Mouse (Mus musculus) stomach, postnatal 0 days (tissue): ENCODE results near the gene Zfp85.
"Not testable (repeated sequence)": the region's sequence is repeated elsewhere in the genome, so short reads cannot be mapped to it uniquely, and the experiment has no call there.

Experiments used
- CTCF ChIP-seq: IDR thresholded peaks from 2 replicates; pipeline ENCODE4 v1.5.1; 2016; ENCODE audit warnings: antibody characterized with exemption, low read depth, mild to moderate bottlenecking, moderate library complexity
- EP300 ChIP-seq: optimal IDR thresholded peaks from 2 replicates; pipeline ENCODE3; 2016; ENCODE audit warnings: antibody characterized with exemption

DNA sequence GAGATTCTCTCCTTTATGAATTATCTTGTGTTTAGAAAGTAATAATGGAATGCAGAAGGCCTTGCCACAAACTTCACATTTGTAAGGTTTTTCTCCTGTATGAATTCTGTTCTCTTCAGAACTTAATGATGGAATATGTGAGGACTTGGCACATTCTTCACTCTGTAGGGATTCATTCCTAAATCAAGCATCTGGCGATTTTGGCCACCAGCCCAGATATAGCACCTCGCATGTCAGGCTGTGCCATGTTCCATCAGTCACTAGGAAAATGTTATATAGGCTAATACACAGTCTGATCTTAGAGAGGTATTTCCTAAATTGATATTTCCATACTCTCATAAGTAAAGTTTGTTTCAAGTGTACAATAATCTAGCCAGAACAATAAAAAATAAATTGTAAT, 29.7 kb downstream of the Zfp85 start:
- not testable (repeated sequence) for TF ChIP-seq CTCF, EP300
